Mouse (Mus musculus) C2C12 (cell line): ENCODE measurements around the gene Cyb5rl.

Source experiments
- CEBPB ChIP-seq: IDR thresholded peaks from one replicate; pipeline ENCODE4 v1.6.1; 2011; ENCODE audit warnings: low read depth, mild to moderate bottlenecking, control low read depth, moderate library complexity
- CTCF ChIP-seq: IDR thresholded peaks from one replicate; pipeline ENCODE4 v1.5.1; 2011; ENCODE audit not compliant: control insufficient read depth, insufficient read depth, insufficient read length
- MAX ChIP-seq: IDR thresholded peaks from one replicate; pipeline ENCODE4 v1.6.1; 2011; ENCODE audit warnings: mild to moderate bottlenecking, control low read depth
- MYOD1 ChIP-seq: IDR thresholded peaks from one replicate; pipeline ENCODE4 v1.6.1; 2011; ENCODE audit warnings: low read depth; ENCODE audit not compliant: control insufficient read depth, insufficient read length
- MYOG ChIP-seq: IDR thresholded peaks from one replicate; pipeline ENCODE4 v1.6.1; 2011; ENCODE audit not compliant: control insufficient read depth, insufficient read length; ENCODE audit errors: extremely low read depth
- USF1 ChIP-seq: IDR thresholded peaks from one replicate; pipeline ENCODE4 v1.6.1; 2011; ENCODE audit warnings: low read depth, mild to moderate bottlenecking, control low read depth, moderate library complexity

DNA sequence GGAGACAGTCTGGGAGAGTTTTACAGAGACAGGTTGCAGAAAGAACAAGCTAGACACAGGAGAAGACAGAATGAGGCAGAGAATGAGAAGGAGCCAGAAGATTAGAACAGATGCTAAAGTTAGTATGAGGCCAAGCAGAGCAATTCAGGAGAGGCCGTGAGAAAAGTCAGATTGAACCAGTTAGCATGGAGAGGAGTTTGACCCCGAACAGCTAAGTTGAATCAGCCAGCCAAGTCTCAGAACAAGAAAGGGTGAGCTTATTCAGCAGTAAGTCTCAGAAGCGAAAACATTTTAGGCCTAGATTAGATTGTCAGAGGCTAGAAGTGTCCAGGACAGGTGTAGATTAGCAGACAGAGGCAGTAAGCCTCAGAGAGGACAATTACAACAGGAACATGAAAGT is 69.7 kb downstream of the Cyb5rl start:
- TF ChIP-seq CTCF (no peak), MYOG (no peak), MYOD1 (no peak), CEBPB (no peak), USF1 (no peak), MAX (no peak)
